Mouse (Mus musculus) layer of hippocampus, adult 2 months (tissue): ENCODE measurements around the gene Zfp612. TPM values are rescaled to one million over a fixed set of nuclear protein-coding genes. Genes with fewer than 3 reads are reported as not detected.

ENCODE experiments used
- DNase-seq, 2 experiments: peaks; one replicate each; pipeline ENCODE4 v3.0.0; 2022; ENCODE audit warnings: low spot score in 2 of 2
- H3K27ac ChIP-seq: fragments of 200-600 bp; 2 replicates; pipeline ENCODE4 v1.8.1; 2022
- H3K4me3 ChIP-seq: fragments of 200-600 bp; 2 replicates; pipeline ENCODE4 v1.8.1; 2022; ENCODE audit warnings: mild to moderate bottlenecking
- CTCF ChIP-seq: fragments of 200-600 bp; conservative IDR thresholded peaks from 2 replicates; pipeline ENCODE4 v1.8.1; 2022; ENCODE audit warnings: antibody characterized with exemption, mild to moderate bottlenecking, moderate library complexity
- total RNA-seq, 2 experiments: library from RNA; stranded (reverse); gene quantifications; 2 replicates each; pipeline ENCODE4 v1.2.3; 2021

The Zfp612 gene
- total RNA-seq, 2 experiments from 2014 or later, result 25.7 to 31.6 TPM

DNA sequence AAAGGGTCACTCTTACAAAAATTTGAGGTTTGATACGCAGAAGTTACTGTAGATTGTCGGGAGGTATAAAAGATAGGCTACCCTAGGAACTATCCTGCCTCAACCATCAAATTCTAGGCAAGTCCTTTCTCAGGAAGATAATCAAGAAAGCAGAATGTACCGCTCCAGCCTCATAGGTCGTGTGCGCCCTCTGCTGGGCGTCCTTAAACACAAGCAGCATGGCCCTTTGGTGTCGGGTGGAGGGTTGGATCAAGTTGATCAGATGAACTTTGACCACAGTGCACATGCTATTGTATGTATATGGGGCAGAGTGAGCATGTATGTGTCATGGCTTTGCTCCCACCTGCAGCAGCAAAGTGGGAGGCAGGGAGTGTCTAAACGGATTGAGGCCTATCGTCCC lies 7.9 kb upstream of the Zfp612 start:
- no peak overlapping the region for H3K4me3 ChIP-seq
- DNase-seq, result peak; percentile 40 to 77
- no peak overlapping the region for H3K27ac ChIP-seq
- peak; percentile 96 for TF ChIP-seq CTCF

DNA sequence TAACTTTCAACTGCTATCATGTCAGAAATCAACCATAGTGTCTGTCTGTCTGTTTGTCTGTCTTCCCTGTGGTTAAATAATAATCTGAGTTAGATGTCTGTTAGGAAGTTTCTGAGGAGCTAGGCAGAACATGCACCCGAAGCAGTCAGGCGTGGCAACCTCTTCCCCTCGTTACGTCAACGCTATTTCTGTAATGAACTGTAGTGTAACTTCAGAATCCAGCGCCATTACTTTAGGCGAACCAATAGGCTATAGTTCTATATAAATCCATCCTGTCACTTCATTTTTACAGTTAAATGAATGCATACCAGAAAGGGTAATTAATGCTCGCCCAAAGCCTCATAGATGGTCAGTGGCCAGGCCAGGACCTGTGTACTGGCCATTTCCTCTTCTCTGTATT lies 5.0 kb upstream of the Zfp612 start:
- Histone ChIP-seq H3K4me3 (no peak overlapping the region), H3K27ac (no peak overlapping the region)
- TF ChIP-seq CTCF, result no peak
- DNase-seq, result no peak

- H3K4me3 ChIP-seq, result no peak overlapping the region
- DNase-seq, result no peak
- TF ChIP-seq CTCF, result 0 out of 2 replicates have a peak, but pooled peaks have one; percentile 22
- H3K27ac ChIP-seq, result no peak overlapping the region
Measured at GRCm38 (mm10) chr8:110082416-110083105, 3.0 kb downstream of the Zfp612 start.

GRCm38 (mm10) chr8:110091869-110092268 lies 12.3 kb downstream of the Zfp612 start:
- DNase-seq, result no peak
- no peak overlapping the region for H3K4me3 ChIP-seq
- no peak for TF ChIP-seq CTCF
- no peak overlapping the region for H3K27ac ChIP-seq

- no peak for TF ChIP-seq CTCF
- Histone ChIP-seq H3K4me3 (no peak within 1 kb of the TSS), H3K27ac (no peak within 1 kb of the TSS)
- no peak for DNase-seq
Measured at GRCm38 (mm10) chr8:110100907-110101306, 21.4 kb downstream of the Zfp612 start, which contains the start of gene Gm21964. Gene Gm21964, plus strand, starts transcription at chr8:110101207.

DNA sequence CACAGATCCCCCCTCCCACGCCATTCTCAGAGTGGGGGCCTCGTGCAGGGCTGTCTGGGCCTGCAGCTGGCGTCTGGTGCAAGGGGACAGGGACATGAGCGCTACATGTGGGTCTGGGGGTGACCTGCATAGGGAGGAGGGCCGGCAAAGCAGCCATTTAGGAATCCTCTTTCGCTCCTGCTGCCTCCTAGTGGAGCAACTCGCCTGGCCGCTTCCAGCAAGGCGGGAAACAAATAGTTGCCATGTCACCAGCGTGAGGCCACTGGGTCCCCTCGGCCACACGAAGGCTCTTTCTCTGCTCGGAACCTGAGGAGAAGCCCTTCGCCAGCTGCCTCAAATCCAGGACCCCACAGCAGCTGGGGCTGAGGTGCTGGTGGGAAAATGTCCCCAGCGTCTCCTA lies 22.1 kb downstream of the Zfp612 start:
- no peak for TF ChIP-seq CTCF
- Histone ChIP-seq H3K4me3 (no peak overlapping the region), H3K27ac (no peak overlapping the region)
- no peak for DNase-seq

DNA sequence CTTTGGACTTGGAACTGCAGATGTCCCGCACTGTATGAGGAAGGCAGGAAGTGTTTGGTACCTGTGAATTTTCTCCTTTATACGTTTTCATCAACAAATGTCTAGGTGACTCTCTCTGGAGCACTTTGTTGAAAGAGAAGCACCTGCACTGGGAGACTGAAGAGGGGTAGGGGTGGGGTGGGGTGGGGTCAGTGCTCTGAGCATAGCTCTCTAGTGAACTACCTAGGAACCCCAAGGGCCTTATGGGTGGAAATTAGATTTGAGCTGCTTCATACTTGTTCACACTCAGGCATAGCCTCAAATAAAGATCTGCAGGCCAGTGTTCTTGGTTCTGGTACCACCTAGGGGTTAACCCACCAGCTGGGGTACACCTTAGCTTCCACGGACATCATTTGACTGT lies 23.1 kb downstream of the Zfp612 start, which contains the start of gene Gm17720:
TSS of gene Gm17720 (minus strand) at position 101 of the 400 bp plus-strand sequence.
- no peak for DNase-seq
- H3K27ac ChIP-seq, result no peak within 1 kb of the TSS
- no peak within 1 kb of the TSS for H3K4me3 ChIP-seq
- peak; percentile 26; the same call in 1 of the 2 replicates for TF ChIP-seq CTCF

DNA sequence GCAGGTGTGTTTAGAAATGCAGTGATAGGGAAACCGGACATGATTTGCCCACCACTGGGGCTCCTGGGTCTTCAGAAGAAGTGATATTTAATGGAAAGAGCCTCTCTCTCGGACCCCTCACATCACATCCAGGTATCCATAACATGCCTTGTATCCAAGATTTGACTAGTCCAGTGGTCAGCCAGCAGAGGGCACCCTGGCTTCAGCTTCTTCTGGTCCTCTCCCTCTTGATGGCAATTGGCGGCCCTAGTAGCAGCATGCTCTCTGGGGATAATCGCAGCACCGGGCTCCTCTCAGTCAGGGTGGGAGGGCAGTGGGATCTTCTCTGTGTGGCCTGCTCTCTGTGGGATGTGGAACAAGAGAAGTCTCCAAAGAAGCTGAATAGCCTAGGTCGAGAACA lies 40.2 kb downstream of the Zfp612 start:
- no peak overlapping the region for H3K27ac ChIP-seq
- DNase-seq, result peak in 1 of 2 experiments; percentile 23
- H3K4me3 ChIP-seq, result no peak overlapping the region
- peak; percentile 69 for TF ChIP-seq CTCF

GRCm38 (mm10) chr8:110130537-110130936 lies 51.0 kb downstream of the Zfp612 start:
- Histone ChIP-seq H3K4me3 (no peak overlapping the region; the same call in 1 of the 2 replicates), H3K27ac (no peak overlapping the region)
- DNase-seq, result peak; percentile 73 to 88
- TF ChIP-seq CTCF, result peak; percentile 94

- H3K27ac ChIP-seq, result no peak overlapping the region
- no peak for DNase-seq
- no peak for TF ChIP-seq CTCF
- H3K4me3 ChIP-seq, result no peak overlapping the region
Measured at GRCm38 (mm10) chr8:110134236-110134635, 54.7 kb downstream of the Zfp612 start.

DNA sequence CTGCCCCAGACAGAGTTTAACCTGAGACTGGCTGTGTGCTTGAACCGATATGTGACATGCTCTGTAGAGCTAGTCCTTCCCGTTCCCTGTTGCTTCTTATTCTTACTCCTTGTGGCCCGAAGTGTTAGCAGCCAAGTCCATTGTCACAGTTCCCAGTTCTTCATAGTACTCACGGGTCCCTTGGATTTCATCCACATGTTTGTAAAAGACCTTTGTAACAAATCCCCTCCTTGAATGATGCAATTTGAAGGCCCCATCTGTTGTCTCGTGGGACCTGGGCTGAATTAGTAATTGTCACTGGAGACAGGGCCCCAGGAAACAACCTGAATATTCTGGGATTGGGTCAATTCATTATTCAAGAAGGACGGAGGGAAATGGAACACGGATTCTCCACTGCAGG lies 56.0 kb downstream of the Zfp612 start:
- no peak for TF ChIP-seq CTCF
- Histone ChIP-seq H3K4me3 (no peak overlapping the region), H3K27ac (no peak overlapping the region)
- no peak for DNase-seq

DNA sequence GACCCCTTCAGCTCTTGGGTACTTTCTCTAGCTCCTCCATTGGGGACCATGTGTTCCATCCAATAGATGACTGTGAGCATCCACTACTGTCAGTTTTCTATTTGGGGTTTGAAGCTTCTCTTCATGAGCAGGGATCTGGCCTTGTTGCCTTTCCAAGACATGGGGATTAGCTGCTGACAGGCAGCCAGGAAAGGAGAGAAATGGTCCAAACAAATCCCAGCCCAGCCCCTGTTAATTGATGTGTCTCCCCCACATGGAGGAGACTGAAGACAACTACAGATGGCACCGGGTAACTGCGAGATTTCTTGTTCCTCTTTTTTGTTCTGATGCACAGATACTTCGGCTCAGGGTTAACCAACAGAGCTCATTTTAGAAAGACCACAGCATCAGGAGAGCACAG lies 60.6 kb downstream of the Zfp612 start:
- Histone ChIP-seq H3K27ac (no peak overlapping the region), H3K4me3 (no peak overlapping the region)
- no peak for DNase-seq
- TF ChIP-seq CTCF, result no peak

DNA sequence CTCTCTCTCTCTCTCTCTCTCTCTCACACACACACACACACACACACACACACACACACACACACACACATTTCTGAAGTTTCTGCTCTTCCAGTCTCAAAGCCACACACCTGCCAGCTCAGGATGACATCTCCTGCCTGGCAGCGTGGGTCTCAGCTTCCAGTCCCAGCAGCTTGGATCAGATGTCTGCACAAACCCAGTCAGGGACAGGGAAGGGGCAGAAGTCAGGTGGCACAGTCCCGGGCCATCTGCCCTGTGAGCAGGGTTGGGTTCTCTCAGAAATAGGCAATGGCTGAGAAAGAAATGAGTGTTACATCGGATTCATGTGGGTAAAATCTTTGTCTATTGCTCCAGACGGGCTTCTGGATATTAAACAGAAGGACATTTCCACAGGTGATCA lies 61.2 kb downstream of the Zfp612 start:
- Histone ChIP-seq H3K27ac (no peak overlapping the region), H3K4me3 (no peak overlapping the region)
- no peak for TF ChIP-seq CTCF
- DNase-seq, result no peak

Other genes with a start within 250 kb of the Zfp612 start
- gene Phlpp2, start 211.2 kb upstream of the Zfp612 start, total RNA-seq, result 10 to 100 TPM; 26.9 to 28.5 TPM
- gene Marveld3, start 117.5 kb upstream of the Zfp612 start, total RNA-seq, result under 1 TPM in 1 of 2 experiments, not detected in 1; 0.23 TPM
- gene Tat, start 89.3 kb upstream of the Zfp612 start, total RNA-seq, result not detected
- gene Chst4, start 40.0 kb upstream of the Zfp612 start, total RNA-seq, result not detected
- not detected for gene Gm21964, start 21.5 kb downstream of the Zfp612 start, total RNA-seq
- not detected for gene Gm17720, start 23.0 kb downstream of the Zfp612 start, total RNA-seq
- gene Calb2, start 88.5 kb downstream of the Zfp612 start, total RNA-seq, result 10 to 100 TPM; 32.4 to 41.5 TPM
- gene Cmtr2, start 135.9 kb downstream of the Zfp612 start, total RNA-seq, result 1 to 10 TPM; 5.9 TPM
- gene Hydin, start 187.2 kb downstream of the Zfp612 start, total RNA-seq, result under 1 TPM; 0.42 to 0.67 TPM